Mouse (Mus musculus): ENCODE results near the gene Zbtb25.

DNA sequence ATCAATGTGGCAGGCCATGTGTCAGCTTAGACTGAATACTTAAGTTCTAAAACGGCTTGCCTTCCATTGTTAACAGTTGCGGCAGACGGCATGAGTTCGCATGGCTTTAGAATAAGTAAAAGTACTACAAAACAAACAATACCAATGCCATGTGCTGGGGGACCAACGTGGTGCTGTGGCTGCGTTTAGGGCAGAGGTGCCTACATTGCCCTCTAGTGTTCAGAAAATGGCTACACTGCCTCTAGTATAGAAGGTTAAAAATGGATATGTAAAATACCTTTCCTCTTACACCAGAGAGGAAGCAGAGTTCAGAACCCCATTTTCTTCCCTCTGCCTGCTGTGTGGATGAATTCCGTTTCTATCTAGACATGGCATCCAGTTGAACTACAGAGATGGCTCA is 7.2 kb upstream of the Zbtb25 start:
- TF ChIP-seq POLR2A (IDR thresholded peaks at IDR 0.05; ENCODE audit: control insufficient read depth, extremely low read depth, insufficient read depth, low read length, poor library complexity) = no peak
- TF ChIP-seq CTCF (IDR thresholded peaks at IDR 0.05; ENCODE audit: borderline replicate concordance, control insufficient read depth, extremely low read depth, insufficient read depth, low read length, poor library complexity) = no peak
